Mouse (Mus musculus): ENCODE data around the gene Nat8f1.
"Not testable (repeated sequence)": the region's sequence is repeated elsewhere in the genome, so short reads cannot be mapped to it uniquely, and the experiment has no call there.

The Nat8f1 gene

DNA sequence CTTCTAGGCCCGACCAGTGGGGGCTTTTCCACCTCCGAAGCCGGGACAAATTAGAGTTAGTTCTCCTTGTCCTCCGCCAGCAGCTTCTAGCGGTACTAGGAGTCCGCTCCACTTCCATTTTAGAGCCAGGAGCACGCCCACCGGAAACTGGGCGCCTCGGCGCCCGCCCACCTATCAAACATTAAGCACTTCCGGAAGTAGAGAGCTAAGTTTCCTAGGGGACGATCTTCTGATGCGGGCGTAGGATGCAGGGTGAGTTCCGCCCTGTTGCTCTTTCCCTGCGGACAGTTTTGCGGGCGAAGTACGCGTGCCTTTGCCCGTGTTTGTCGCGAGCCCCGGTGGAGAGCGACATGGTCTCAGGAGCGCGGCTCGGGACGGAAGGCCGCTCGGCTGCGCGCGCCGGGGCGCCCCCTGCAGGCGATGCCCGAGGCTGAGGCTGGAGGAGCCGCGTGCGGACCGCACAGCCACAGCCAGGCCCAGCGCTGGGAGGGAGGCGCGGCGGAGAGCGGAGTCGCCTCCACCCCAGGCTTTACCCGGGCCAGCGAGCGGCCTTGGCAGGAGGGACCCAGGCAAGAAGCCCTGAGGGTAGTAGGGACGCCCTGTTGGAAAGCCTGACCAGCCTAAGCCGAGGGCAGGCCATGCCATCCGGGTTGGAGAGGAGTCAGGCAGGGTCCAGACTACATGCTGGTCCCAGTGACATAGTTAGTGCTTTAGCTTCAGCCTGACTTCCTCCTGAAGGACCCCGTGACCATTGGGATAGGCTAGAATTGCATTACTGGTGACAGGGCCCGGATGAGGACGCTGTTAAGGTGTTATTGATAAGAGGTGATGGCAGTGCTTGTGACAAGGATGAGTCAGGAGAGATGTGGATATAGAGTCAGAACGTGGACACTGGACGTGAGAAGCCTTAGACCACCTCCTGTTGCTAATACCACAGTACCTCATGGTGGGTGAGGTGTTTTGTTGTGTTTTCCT, at the start of gene Nat8f1:
Gene Nat8f1, minus strand, starts transcription at position 149 of the 975 bp plus-strand sequence.
- peak; percentile 78 for DNase-seq (ENCODE audit: low read depth, low spot score)

DNA sequence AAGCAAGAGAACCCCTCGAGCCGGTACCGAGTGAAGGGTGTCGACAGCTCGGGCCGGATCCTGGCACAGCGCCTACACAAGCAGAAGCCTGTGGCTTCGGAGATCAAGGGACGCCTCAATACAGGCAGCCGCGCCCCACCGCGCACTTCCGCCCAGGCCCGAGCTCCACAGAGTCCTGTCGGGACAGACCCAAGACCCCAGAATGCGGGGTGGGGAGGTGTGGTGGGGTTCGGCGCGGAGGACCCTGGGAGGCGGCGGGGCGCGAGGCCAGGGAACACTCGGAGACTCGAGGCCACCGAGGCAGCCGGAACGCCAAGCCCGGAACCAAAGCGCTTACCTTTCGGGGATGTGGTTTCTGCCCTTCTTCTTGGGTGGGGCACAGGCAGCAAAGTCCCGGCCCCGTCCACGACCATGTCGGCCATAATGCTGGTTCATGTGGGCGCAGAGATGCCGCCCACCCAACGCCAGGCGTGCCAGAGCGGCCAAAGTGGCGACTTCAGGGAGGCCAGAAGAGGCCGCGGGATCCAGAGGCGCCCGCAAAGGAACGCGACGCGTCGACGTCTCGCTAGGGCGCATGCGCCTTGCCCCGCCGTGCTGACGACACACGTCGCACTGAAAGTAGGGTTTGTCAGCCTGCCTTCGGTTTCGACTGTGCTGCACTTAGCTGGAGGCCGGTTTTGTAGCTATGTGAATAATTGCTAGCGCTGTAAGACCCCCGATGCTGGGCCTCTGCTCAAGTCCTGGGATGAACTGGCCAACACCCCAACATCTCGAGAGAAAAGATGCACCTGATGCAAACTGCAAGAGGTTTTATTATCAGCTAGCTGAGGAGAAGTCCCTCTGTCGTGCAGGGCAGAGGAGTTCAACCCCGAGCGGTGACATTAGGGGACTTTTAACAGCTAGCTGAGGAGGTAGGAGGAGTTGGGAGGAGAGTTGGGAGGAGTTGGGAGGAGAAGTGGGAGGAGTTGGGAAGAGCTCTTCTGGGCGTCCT, 45.9 kb upstream of the Nat8f1 start, which contains the start of gene Dusp11:
Gene Dusp11, minus strand, starts transcription at position 567 of the 991 bp plus-strand sequence.
- DNase-seq (ENCODE audit: low read depth, low spot score), result peak; percentile 88

DNA sequence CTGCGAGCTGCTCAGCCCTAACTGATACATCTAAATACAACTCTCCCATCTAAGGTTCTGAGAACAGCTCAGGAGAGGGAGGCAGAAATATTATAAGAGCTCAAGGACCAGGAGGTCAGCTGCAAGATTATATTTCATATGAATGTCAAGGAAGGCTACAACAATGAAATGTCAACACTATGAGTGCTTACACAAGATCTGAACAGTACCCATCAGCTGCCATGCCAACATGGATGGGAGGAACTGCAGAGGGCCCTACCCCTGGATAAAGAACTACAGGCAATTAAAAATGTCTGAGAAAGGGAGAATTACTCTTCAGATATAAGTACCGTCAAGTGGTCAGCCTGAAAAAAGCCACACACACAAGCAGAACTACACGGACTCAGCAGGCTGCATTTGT, 42.1 kb upstream of the Nat8f1 start:
- no peak for DNase-seq (ENCODE audit: low read depth, low spot score)

DNA sequence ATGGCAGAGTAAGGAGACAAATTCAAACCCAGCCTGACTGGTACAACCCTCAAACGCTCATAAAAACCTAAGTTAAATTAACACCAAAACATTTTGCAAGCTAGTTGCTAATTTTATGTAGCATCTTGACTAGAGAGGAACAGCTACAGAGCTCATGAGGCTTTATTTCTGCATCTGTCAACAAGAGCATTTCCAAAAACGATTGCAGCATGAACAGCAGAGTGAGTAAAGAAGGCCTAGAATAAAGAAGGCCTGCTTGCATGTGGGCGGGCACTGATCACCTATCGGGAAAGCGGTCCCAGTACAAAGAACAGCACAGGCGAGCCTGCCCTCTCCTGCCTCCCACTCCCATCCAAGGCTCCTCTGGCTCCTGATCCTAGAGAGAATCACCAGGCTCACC, 33.1 kb upstream of the Nat8f1 start:
- no peak for DNase-seq (ENCODE audit: low read depth, low spot score)

DNA sequence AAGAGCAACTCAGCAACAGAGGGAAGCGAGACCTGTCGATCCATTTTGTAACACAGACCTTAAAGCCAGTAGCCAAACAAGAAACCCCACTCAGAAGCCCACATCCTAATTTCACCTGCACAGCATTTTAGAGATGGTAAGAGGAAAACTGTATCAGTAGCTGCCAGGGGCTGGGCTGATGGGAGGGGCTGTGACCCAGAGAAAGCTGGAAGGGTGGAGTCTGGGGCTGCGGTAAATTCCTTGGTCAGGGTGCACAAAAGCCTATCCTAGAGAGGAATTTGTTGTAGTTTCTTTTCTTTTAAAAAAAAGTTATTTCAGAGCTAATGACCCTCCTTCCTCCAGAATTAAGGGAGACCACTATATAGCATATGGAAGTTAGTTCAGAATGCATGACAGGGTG, 27.0 kb upstream of the Nat8f1 start:
- DNase-seq (ENCODE audit: low read depth, low spot score), result no peak

GRCm38 (mm10) chr6:85938701-85939100, 23.2 kb upstream of the Nat8f1 start:
- DNase-seq (ENCODE audit: low read depth, low spot score), result no peak

DNA sequence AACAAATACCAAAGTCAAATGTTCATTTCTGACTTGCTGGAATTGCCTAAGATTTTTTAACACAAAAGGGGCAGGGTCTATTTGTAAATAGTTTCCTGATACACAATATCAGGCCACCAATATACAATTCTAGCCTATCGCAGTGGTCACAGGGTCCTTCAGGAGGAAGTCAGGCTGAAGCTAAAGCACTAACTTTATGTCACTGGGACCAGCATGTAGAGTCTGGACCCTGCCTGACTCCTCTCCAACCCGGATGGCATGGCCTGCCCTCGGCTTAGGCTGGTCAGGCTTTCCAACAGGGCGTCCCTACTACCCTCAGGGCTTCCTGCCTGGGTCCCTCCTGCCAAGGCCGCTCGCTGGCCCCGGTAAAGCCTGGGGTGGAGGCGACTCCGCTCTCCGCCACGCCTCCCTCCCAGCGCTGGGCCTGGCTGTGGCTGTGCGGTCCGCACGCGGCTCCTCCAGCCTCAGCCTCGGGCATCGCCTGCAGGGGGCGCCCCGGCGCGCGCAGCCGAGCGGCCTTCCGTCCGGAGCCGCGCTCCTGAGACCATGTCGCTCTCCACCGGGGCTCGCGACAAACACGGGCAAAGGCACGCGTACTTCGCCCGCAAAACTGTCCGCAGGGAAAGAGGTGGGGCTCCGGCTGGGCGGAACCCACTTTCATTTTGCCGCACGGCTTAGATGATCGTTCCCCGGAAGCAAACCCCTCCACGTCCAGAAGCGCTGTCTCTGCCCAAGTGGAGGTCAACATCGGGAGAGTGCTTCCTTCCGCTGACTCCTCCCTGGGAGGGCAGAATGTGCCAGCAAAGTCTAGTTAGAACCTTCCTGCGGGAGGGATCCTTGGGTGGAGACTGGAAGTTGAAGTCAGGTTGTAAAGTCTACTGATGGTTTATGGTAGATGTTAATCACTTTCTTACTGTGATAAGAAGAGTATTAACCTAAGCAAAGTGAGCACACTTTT, 21.3 kb upstream of the Nat8f1 start:
- peak; percentile 43 for DNase-seq (ENCODE audit: low read depth, low spot score)

DNA sequence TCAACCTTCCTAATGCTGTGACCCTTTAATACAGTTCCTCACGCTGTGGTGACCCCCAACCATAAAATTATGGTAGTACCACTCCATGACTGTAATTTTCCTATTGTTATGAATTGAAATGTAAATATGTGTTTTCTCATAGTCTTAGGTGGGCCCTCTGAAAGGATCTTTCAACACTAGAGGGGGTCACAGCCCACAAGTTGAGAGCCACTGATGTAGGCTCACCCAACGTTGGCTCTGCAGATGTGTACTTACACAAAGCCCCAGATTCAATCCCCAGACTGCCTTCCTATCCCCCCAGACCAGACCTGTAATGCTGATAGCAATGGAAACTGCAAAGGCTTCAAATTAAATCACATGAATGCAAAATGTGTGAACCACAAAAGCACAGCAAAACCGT, 20.2 kb upstream of the Nat8f1 start:
- no peak for DNase-seq (ENCODE audit: low read depth, low spot score)

- no peak for DNase-seq (ENCODE audit: low read depth, low spot score)
These were observed 18.6 kb upstream of the Nat8f1 start for GRCm38 (mm10) chr6:85934047-85934446.

DNA sequence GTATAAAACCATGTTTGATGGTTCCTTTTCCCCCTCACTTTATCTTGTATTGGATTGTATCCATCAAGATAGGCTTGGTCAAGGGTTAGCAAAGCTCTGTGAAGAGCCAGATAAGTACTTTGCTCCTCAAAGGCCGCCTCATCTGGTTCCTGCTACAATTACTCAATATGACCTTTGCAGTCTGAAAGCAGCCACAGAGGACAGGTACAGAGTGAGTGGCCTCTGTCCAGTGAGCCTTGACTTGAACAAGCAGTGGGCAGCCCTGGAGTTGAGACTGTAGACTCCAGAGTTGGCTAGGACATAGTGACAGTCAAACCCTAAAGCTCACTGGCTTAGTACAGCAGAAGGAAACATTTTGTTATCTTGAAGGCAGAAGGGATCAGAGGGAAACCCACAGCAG, 13.8 kb upstream of the Nat8f1 start:
- DNase-seq (ENCODE audit: low read depth, low spot score), result no peak

DNA sequence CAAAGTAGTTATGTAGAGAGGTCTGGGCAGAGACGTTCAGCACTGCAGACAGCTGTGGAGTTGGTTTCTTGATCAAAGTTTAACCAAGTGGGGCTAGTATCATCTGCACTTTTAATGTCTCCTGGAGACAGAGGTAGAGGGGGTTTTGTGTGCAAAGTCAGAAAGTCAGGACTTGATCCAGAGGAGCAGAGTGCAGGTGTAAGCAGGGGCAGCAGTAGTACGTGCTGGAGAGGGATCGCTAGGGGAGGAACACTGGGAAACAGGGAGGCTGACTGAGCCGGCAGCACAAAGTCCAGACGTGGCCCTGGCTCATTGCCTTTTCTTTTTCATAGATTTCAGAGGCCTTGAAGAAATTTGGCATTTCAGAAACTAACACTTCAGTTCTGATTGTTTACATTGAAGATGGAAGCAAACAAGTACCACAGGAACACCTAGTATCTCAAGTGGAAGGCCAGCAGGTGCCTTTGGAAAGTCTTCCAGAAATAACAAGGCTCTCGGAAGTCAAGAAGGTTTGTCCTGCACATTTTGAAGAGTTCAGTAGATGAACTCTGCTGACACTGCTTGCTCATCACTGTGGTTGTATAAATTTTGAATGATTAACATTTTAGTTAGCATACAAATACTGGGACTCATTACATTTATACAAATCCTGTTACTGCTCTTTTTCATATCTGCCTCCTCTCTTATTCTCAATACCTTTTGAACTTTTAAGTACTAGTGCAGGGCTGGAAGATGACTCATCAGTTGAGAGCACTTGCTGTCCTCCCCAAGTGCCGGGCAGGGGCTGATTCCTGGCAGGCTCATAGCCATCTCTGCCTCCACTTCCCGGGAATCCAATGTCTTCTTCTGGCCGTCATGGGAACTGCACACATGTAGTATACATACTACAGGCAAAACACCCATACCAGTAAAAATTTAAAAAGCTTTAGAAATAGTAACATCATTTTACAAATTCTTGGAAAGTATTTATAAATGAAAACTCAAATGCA, 12.3 kb upstream of the Nat8f1 start:
- DNase-seq (ENCODE audit: low read depth, low spot score), result no peak

DNA sequence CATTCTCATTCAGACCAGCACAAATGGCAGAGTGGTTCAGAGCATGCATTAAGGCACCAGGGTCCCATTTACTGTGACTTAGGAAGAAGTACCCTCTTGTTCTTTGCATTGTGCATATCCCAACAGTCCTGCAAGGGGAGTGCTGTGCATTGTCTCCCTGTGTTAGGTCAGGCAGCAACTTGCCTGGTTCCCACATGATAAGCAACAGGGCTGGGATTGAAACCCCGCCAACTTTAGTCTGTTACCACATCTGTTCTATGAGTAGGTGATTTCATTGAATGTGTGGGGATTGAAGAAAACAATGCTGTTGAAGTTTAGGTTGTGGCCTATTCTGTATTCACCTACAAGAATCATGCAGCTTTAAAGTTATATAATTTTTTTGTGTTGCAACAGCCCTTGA, 11.2 kb upstream of the Nat8f1 start:
- no peak for DNase-seq (ENCODE audit: low read depth, low spot score)

- no peak for DNase-seq (ENCODE audit: low read depth, low spot score)
These were observed 8.2 kb upstream of the Nat8f1 start for GRCm38 (mm10) chr6:85923643-85924042.

GRCm38 (mm10) chr6:85919401-85919800, 3.9 kb upstream of the Nat8f1 start:
- DNase-seq (ENCODE audit: low read depth, low spot score), result no peak

GRCm38 (mm10) chr6:85918341-85918740, 2.9 kb upstream of the Nat8f1 start:
- DNase-seq (ENCODE audit: low read depth, low spot score), result not testable (repeated sequence)

DNA sequence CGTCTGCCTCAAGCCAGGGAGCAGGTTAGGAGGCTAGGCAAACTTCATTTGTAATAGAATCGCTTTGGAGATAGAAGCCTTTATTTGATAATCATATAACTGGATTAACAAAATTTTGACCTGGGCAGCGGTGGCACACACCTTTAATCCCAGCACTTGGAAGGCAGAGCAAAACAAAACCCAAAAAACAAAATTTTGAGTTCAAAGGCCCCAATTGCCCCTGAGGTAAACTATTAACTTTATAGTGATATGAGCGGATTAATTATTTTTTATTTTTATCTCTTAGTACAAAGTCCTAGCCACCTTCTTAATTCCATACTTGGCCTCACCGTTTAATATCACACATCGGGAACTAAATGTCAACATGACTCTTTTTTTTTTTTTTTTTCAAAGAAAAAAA, 1.1 kb upstream of the Nat8f1 start:
- no peak for DNase-seq (ENCODE audit: low read depth, low spot score)

DNA sequence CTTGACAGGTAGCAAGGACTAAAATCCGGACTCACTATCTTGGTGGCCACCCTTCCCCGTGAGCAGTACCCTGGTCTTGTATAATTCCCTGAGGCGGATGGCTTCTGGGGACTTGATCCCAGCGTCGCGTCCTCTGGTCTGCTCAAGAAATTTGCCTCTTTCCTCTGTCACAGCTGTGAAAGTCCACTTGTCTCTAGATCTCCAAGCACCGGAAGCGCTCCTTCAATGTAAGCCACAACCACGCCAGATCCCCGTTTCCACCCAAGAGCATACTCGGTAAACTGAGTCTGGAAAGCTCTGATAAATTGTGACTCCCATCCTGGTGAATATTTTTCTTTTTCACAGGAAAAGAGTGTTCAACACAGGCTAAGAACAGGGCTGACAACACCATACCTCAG, 347 bp downstream of the Nat8f1 start:
- DNase-seq (ENCODE audit: low read depth, low spot score), result no peak

- no peak for DNase-seq (ENCODE audit: low read depth, low spot score)
These were observed 3.9 kb downstream of the Nat8f1 start, which contains the start of gene Tprkb for GRCm38 (mm10) chr6:85911587-85911986. Gene Tprkb, plus strand, starts transcription at chr6:85911865.

DNA sequence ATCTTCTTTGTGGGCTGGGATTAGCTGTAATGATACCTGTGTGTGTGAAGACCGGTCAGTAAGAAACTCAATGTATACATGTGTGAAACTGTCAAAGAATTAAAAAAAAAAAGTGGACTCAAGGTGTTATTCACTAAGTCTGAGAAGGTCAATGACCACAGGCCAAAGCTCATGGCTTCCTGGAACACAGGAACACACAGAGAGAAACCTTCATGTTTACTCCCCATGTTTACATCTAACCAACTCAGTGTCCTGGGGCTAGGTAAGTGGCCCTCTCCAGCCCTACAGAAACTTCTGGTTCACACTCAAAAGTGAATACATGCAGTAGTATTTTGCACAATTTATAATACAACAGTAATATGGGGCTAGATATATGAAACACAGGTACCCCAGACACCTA, 5.8 kb downstream of the Nat8f1 start:
- DNase-seq (ENCODE audit: low read depth, low spot score), result no peak

GRCm38 (mm10) chr6:85908341-85908740, 7.1 kb downstream of the Nat8f1 start:
- DNase-seq (ENCODE audit: low read depth, low spot score), result no peak
